Mouse (Mus musculus) macrophage (primary cell): ENCODE data around the gene Ms4a5. TPM values are rescaled to one million over a fixed set of nuclear protein-coding genes. Genes with fewer than 3 reads are reported as not detected.
"Not testable (repeated sequence)": the region's sequence is repeated elsewhere in the genome, so short reads cannot be mapped to it uniquely, and the experiment has no call there.

ENCODE experiments used
- H3K27ac ChIP-seq: fragments of 350-480 bp; formaldehyde crosslinking; 2 replicates; pipeline ENCODE4 v1.9.0; 2021
- H3K36me3 ChIP-seq: fragments of 350-480 bp; formaldehyde crosslinking; 2 replicates; pipeline ENCODE4 v1.9.0; 2021; ENCODE audit errors: inconsistent target
- H3K4me3 ChIP-seq: fragments of 350-480 bp; formaldehyde crosslinking; 2 replicates; pipeline ENCODE4 v1.9.0; 2021; ENCODE audit errors: inconsistent target
- H3K79me2 ChIP-seq: fragments of 350-480 bp; formaldehyde crosslinking; 2 replicates; pipeline ENCODE4 v1.9.0; 2021; ENCODE audit errors: inconsistent target
- WGBS: methylation state at CpG from one replicate; pipeline ENCODE4 v1.1.7; 2026; ENCODE audit warnings: inconsistent platforms; ENCODE audit not compliant: missing documents; 5-methylcytosine and 5-hydroxymethylcytosine counted together
- polyA plus RNA-seq: library from polyadenylated mRNA; stranded (reverse); fragments of 250-400 nt; gene quantifications from 3 replicates; pipeline ENCODE4 v1.2.4, GENCODE M21; 2018; ENCODE audit warnings: inconsistent platforms
- total RNA-seq, 78 experiments: library from RNA; depleted of rRNA; stranded (reverse); fragments of 250-400 nt; gene quantifications; 1 replicate in 9 of 78; 2 replicates in 24 of 78; 3 replicates in 43 of 78; 4 replicates in 2 of 78; pipeline ENCODE4 v1.2.4; 2018; ENCODE audit warnings: inconsistent platforms in 56 of 78

Ms4a5 gene
- total RNA-seq (2018; cell fraction: chromatin; rRNA removed): not detected
- not detected for total RNA-seq (2018; cell fraction: cytosol; rRNA removed)
- not detected for total RNA-seq (2018; cell fraction: nucleus; rRNA removed)
- not detected in 3 replicates for polyA plus RNA-seq

- Histone ChIP-seq H3K4me3 (no peak within 1 kb of the TSS), H3K27ac (no peak within 1 kb of the TSS), H3K79me2 (no peaks in the 10 kb centered on the region), H3K36me3 (no peaks in the 10 kb centered on the region)
- 92% methylated on average over 2 of the region's 2 CpGs for WGBS
Observed at GRCm38 (mm10) chr19:11283773-11284172, at the start of gene Ms4a5. TSS of gene Ms4a5 (minus strand) at chr19:11283873.

GRCm38 (mm10) chr19:11321123-11321522 lies 37.5 kb upstream of the Ms4a5 start:
- 13% methylated on average over 1 of the region's 1 CpGs for WGBS
- peaks cover 10% of the 10 kb centered on the region; the same call in 1 of the 2 replicates for H3K79me2 ChIP-seq
- H3K4me3 ChIP-seq: no peak overlapping the region
- peak overlapping the region; percentile 80 for H3K27ac ChIP-seq
- peaks cover 14% of the 10 kb centered on the region; the same call in 1 of the 2 replicates for H3K36me3 ChIP-seq

GRCm38 (mm10) chr19:11316786-11317185 lies 33.1 kb upstream of the Ms4a5 start:
- 91% methylated on average over 4 of the region's 4 CpGs for WGBS
- Histone ChIP-seq H3K4me3 (no peak overlapping the region), H3K36me3 (peaks cover 27% of the 10 kb centered on the region; the same call in 1 of the 2 replicates), H3K79me2 (no peaks in the 10 kb centered on the region), H3K27ac (no peak overlapping the region)

- Histone ChIP-seq H3K79me2 (no peaks in the 10 kb centered on the region), H3K27ac (no peak within 1 kb of the TSS), H3K36me3 (peaks cover 51% of the 10 kb centered on the region), H3K4me3 (no peak within 1 kb of the TSS)
- WGBS: 67% methylated on average over 1 of the region's 1 CpGs
Observed at GRCm38 (mm10) chr19:11314354-11314753, 30.7 kb upstream of the Ms4a5 start, which contains the start of gene Ms4a14. TSS of gene Ms4a14 (minus strand) at chr19:11314454.

- no peak overlapping the region for H3K27ac ChIP-seq
- H3K4me3 ChIP-seq: no peak overlapping the region
- H3K79me2 ChIP-seq: no peaks in the 10 kb centered on the region
- peaks cover 93% of the 10 kb centered on the region for H3K36me3 ChIP-seq
Observed at GRCm38 (mm10) chr19:11308888-11309287, 25.2 kb upstream of the Ms4a5 start.

GRCm38 (mm10) chr19:11299529-11299928 lies 15.9 kb upstream of the Ms4a5 start:
- H3K4me3 ChIP-seq, H3K79me2 ChIP-seq, H3K27ac ChIP-seq: not testable (repeated sequence)
- peaks cover 32% of the 10 kb centered on the region for H3K36me3 ChIP-seq
- 79% methylated on average over 3 of the region's 4 CpGs for WGBS

GRCm38 (mm10) chr19:11298939-11299338 lies 15.3 kb upstream of the Ms4a5 start:
- Histone ChIP-seq H3K79me2 (no peaks in the 10 kb centered on the region), H3K4me3 (no peak overlapping the region), H3K27ac (no peak overlapping the region), H3K36me3 (peaks cover 26% of the 10 kb centered on the region)
- 95% methylated on average over 2 of the region's 2 CpGs for WGBS

- H3K36me3 ChIP-seq, H3K79me2 ChIP-seq, H3K4me3 ChIP-seq: not testable (repeated sequence)
- WGBS: 27% methylated on average over 3 of the region's 3 CpGs
- H3K27ac ChIP-seq: peak overlapping the region; percentile 70
Observed at GRCm38 (mm10) chr19:11293616-11294015, 9.9 kb upstream of the Ms4a5 start.

GRCm38 (mm10) chr19:11292990-11293389 lies 9.3 kb upstream of the Ms4a5 start:
- Histone ChIP-seq H3K27ac (peak overlapping the region; percentile 70), H3K4me3 (peak overlapping the region; percentile 29)
- WGBS: 21% methylated on average over 9 of the region's 12 CpGs

GRCm38 (mm10) chr19:11280223-11280622 lies 3.5 kb downstream of the Ms4a5 start:
- Histone ChIP-seq H3K27ac (no peak overlapping the region), H3K4me3 (no peak overlapping the region), H3K36me3 (no peaks in the 10 kb centered on the region), H3K79me2 (no peaks in the 10 kb centered on the region)
- WGBS: 89% methylated on average over 3 of the region's 3 CpGs

More at GRCm38 (mm10) chr19:11292990-11293389, 9.3 kb upstream of the Ms4a5 start:
- H3K79me2 ChIP-seq: no peaks in the 10 kb centered on the region
- H3K36me3 ChIP-seq: no peaks in the 10 kb centered on the region

GRCm38 (mm10) chr19:11276431-11276830 lies 7.2 kb downstream of the Ms4a5 start:
- H3K36me3 ChIP-seq: no peaks in the 10 kb centered on the region
- WGBS: 93% methylated on average over 5 of the region's 5 CpGs
- H3K27ac ChIP-seq: no peak overlapping the region
- H3K79me2 ChIP-seq: no peaks in the 10 kb centered on the region
- no peak overlapping the region for H3K4me3 ChIP-seq

GRCm38 (mm10) chr19:11266956-11267355 lies 16.7 kb downstream of the Ms4a5 start:
- WGBS: 82% methylated on average over 4 of the region's 4 CpGs
- Histone ChIP-seq H3K79me2 (no peaks in the 10 kb centered on the region), H3K27ac (peak overlapping the region; percentile 48), H3K4me3 (no peak overlapping the region), H3K36me3 (no peaks in the 10 kb centered on the region)

GRCm38 (mm10) chr19:11266052-11266845 lies 17.4 kb downstream of the Ms4a5 start, which contains the start of gene Ms4a1:
TSS of gene Ms4a1 (minus strand) at chr19:11266241.
- 86% methylated on average over 8 of the region's 8 CpGs for whole genome bisulfite sequencing
- Histone ChIP-seq H3K27ac (peak within 1 kb of the TSS; percentile 48), H3K4me3 (no peak within 1 kb of the TSS), H3K36me3 (no peaks in the 10 kb centered on the region), H3K79me2 (no peaks in the 10 kb centered on the region)

GRCm38 (mm10) chr19:11264602-11265185 lies 19.0 kb downstream of the Ms4a5 start:
- Histone ChIP-seq H3K27ac (peak overlapping the region; percentile 87), H3K79me2 (no peaks in the 10 kb centered on the region), H3K36me3 (no peaks in the 10 kb centered on the region), H3K4me3 (no peak overlapping the region)
- WGBS: 81% methylated on average over 9 of the region's 9 CpGs

GRCm38 (mm10) chr19:11263549-11263948 lies 20.1 kb downstream of the Ms4a5 start:
- H3K27ac ChIP-seq: peak overlapping the region; percentile 87
- 8% methylated on average over 3 of the region's 3 CpGs for WGBS

More at GRCm38 (mm10) chr19:11263549-11263948, 20.1 kb downstream of the Ms4a5 start:
- no peaks in the 10 kb centered on the region for H3K79me2 ChIP-seq
- no peak overlapping the region for H3K4me3 ChIP-seq
- H3K36me3 ChIP-seq: no peaks in the 10 kb centered on the region
